In genomic region chr9:43000070-43000469, GRCm38 (mm10) we compare ENCODE assay signal across 8 mouse cellular contexts. TPM values are rescaled to one million over a fixed set of nuclear protein-coding genes. Genes with fewer than 3 reads are reported as not detected.
DNase-seq lines count a peak whose midpoint lies in the region; ATAC-seq and TF ChIP-seq lines count a peak whose summit lies in the region.
"Had no signal": no experiment of that assay in that cellular context is flagged by ENCODE, and none has a peak within 500 bp of the region (broad histone marks: within the 10 kb centered on the region; RNA-seq: fewer than 3 reads in every experiment).

No protein-coding gene starts in this region.

- DNase-seq in kidney, postnatal 0 days (ENCODE audit: low spot score): peak; percentile 95
- peak; percentile 9 to 25 for DNase-seq in B cell, adult 2 months
- DNase-seq in CH12.LX (ENCODE audit: extremely low read depth): peak; percentile 58
- peak; percentile 84 for DNase-seq in embryo, embryonic 10.5 days (ENCODE audit: low spot score)
- DNase-seq in lung, postnatal 25 days (ENCODE audit: low spot score): peak; percentile 77
- DNase-seq in thymus, adult 2 months: no peak
- DNase-seq: liver, embryonic 13.5 days had no signal

- no peak overlapping the region for H3K4me2 ChIP-seq in kidney, postnatal 0 days (ENCODE audit: low read length)
- H3K4me2 ChIP-seq in kidney, embryonic 14.5 days (replicated peaks; ENCODE audit: low read depth, low read length): no peak overlapping the region
- no peak overlapping the region for H3K4me2 ChIP-seq in CH12.LX (ENCODE audit: insufficient read depth, low read depth, poor library complexity, severe bottlenecking)
- H3K4me2 ChIP-seq: liver, embryonic 13.5 days had no signal

- ATAC-seq in kidney, postnatal 0 days (replicated peaks; ENCODE audit: low FRiP score, low read depth): no peak
- no peak for ATAC-seq in kidney, embryonic 14.5 days (ENCODE audit: low FRiP score, low TSS enrichment)

- dilution Hi-C loops in CH12.LX (cut with MboI; ENCODE audit: extremely low pct_ligation_motif_present, extremely low pct_unique_long_range_greater_than_20kb, low sequenced_read_pairs): no loop called here

- no peaks in the 10 kb centered on the region for H3K9me3 ChIP-seq in kidney, postnatal 0 days (replicated peaks; ENCODE audit: low read length)
- H3K9me3 ChIP-seq in kidney, embryonic 14.5 days (ENCODE audit: control insufficient read depth, low read length): no peaks in the 10 kb centered on the region
- H3K9me3 ChIP-seq in CH12.LX (replicated peaks; ENCODE audit: low read length): no peaks in the 10 kb centered on the region
- H3K9me3 ChIP-seq: liver, embryonic 13.5 days had no signal

- peak; percentile 82 for TF ChIP-seq RAD21 in CH12.LX (IDR thresholded peaks at IDR 0.05; ENCODE audit: low read depth, low read length)

- no peak overlapping the region for H3K27ac ChIP-seq in kidney, postnatal 0 days
- no peak overlapping the region for H3K27ac ChIP-seq in kidney, embryonic 14.5 days (ENCODE audit: low read depth, low read length)
- H3K27ac ChIP-seq in CH12.LX (ENCODE audit: insufficient read depth, low read depth): no peak overlapping the region
- no peak overlapping the region for H3K27ac ChIP-seq in thymus, adult 2 months (ENCODE audit: control insufficient read depth, insufficient read depth, low read length)
- H3K27ac ChIP-seq: liver, embryonic 13.5 days had no signal

- in situ Hi-C loops in CH12.LX (cut with MboI; ENCODE audit: low pct_ligation_motif_present, low pct_unique_long_range_greater_than_20kb, low sequenced_read_pairs): loop anchor here (5.0 kb wide), 1 partner anchor 107 kb away; the partner anchor contains the start of gene Arhgef12

- peak; percentile 76 for TF ChIP-seq CTCF in kidney, postnatal 0 days (IDR thresholded peaks at IDR 0.05; ENCODE audit: low read depth)
- peak in 1 of 2 experiments; percentile 79; a peak in 2 of 4 replicates for TF ChIP-seq CTCF in CH12.LX (conservative IDR thresholded peaks at IDR 0.05 in 1 of 2, IDR thresholded peaks at IDR 0.05 in 1 of 2; ENCODE audit: low read depth in 2 of 2, low read length in 2 of 2)
- no peak for TF ChIP-seq CTCF in thymus, adult 2 months (IDR thresholded peaks at IDR 0.05; ENCODE audit: borderline replicate concordance, control insufficient read depth, extremely low read depth, insufficient read depth, low read length, poor library complexity)

- H3K27me3 ChIP-seq in kidney, postnatal 0 days (ENCODE audit: insufficient read depth, low read length): no peaks in the 10 kb centered on the region
- H3K27me3 ChIP-seq in kidney, embryonic 14.5 days (ENCODE audit: control insufficient read depth, insufficient read depth, low read length): no peaks in the 10 kb centered on the region
- no peaks in the 10 kb centered on the region for H3K27me3 ChIP-seq in CH12.LX (replicated peaks)
- H3K27me3 ChIP-seq in thymus, adult 2 months (ENCODE audit: control insufficient read depth, insufficient read depth, low read length): no peaks in the 10 kb centered on the region
- H3K27me3 ChIP-seq: liver, embryonic 13.5 days had no signal

- H3K4me1 ChIP-seq in kidney, postnatal 0 days (replicated peaks; ENCODE audit: insufficient read depth, low read length): no peaks in the 10 kb centered on the region
- H3K4me1 ChIP-seq in kidney, embryonic 14.5 days (ENCODE audit: control insufficient read depth, insufficient read depth, low read length): no peaks in the 10 kb centered on the region
- no peaks in the 10 kb centered on the region for H3K4me1 ChIP-seq in CH12.LX (ENCODE audit: control insufficient read depth in 1 of 2, insufficient read depth in 2 of 2)
- peaks cover 2% of the 10 kb centered on the region; the same call in 1 of the 2 replicates for H3K4me1 ChIP-seq in thymus, adult 2 months (replicated peaks; ENCODE audit: control insufficient read depth, insufficient read depth, low read length)
- H3K4me1 ChIP-seq: liver, embryonic 13.5 days had no signal

- WGBS in kidney, postnatal 0 days: 86% methylated on average over 1 of the region's 1 CpGs
- 95% methylated on average over 1 of the region's 1 CpGs for WGBS in kidney, embryonic 14.5 days
- WGBS in thymus, adult 2 months: 91% methylated on average over 1 of the region's 1 CpGs

- no peak overlapping the region for H3K9ac ChIP-seq in kidney, postnatal 0 days (ENCODE audit: low read depth, low read length)
- no peak overlapping the region for H3K9ac ChIP-seq in kidney, embryonic 14.5 days (ENCODE audit: low read depth, low read length)
- H3K9ac ChIP-seq in CH12.LX (ENCODE audit: insufficient read depth, low read depth): no peak overlapping the region
- H3K9ac ChIP-seq: liver, embryonic 13.5 days had no signal

- peaks cover 73% of the 10 kb centered on the region for H3K36me3 ChIP-seq in kidney, postnatal 0 days (ENCODE audit: insufficient read depth, low read length)
- peaks cover 90% of the 10 kb centered on the region for H3K36me3 ChIP-seq in kidney, embryonic 14.5 days (ENCODE audit: control insufficient read depth, insufficient read depth, low read length)
- H3K36me3 ChIP-seq in CH12.LX (replicated peaks in 1 of 2; ENCODE audit: control insufficient read depth in 1 of 2, insufficient read depth in 1 of 2, low read length in 1 of 2): peaks cover 52 to 86% of the 10 kb centered on the region in 2 experiments
- H3K36me3 ChIP-seq in thymus, adult 2 months (ENCODE audit: control insufficient read depth, insufficient read depth, low read length): no peaks in the 10 kb centered on the region

- no peak overlapping the region for H3K4me3 ChIP-seq in kidney, postnatal 0 days (replicated peaks; ENCODE audit: low read depth, low read length)
- no peak overlapping the region for H3K4me3 ChIP-seq in kidney, embryonic 14.5 days (ENCODE audit: low read length)
- no peak overlapping the region for H3K4me3 ChIP-seq in CH12.LX (replicated peaks in 1 of 3; ENCODE audit: low read depth in 2 of 3, low read length in 2 of 3, poor library complexity in 1 of 3)
- H3K4me3 ChIP-seq in thymus, adult 2 months (ENCODE audit: control insufficient read depth, insufficient read depth, low read length): no peak overlapping the region
- H3K4me3 ChIP-seq: liver, embryonic 13.5 days had no signal

- no peaks in the 10 kb centered on the region for H3K79me2 ChIP-seq in CH12.LX (replicated peaks; ENCODE audit: control insufficient read depth, extremely low read depth, insufficient read depth, poor library complexity, severe bottlenecking)

- no peak for TF ChIP-seq EP300 in CH12.LX (IDR thresholded peaks at IDR 0.05; ENCODE audit: low read length)

- TF ChIP-seq POLR2A in CH12.LX (IDR thresholded peaks at IDR 0.05; ENCODE audit: low read depth, low read length): no peak
- no peak for TF ChIP-seq POLR2A in thymus, adult 2 months (IDR thresholded peaks at IDR 0.05; ENCODE audit: control insufficient read depth, extremely low read depth, insufficient read depth, low read length, poor library complexity)

TF ChIP-seq in CH12.LX, 34 proteins besides CTCF, POLR2A, EP300 and RAD21:
- peak; percentile 74 for TF ChIP-seq SMC3 (IDR thresholded peaks at IDR 0.05; ENCODE audit: low read depth, low read length)
- no peak for TF ChIP-seq ZC3H11A (IDR thresholded peaks at IDR 0.05; ENCODE audit: low read depth, low read length)
- TF ChIP-seq ZNF384 (IDR thresholded peaks at IDR 0.05; ENCODE audit: low read depth, low read length): peak; percentile 86
- TF ChIP-seq MYC (IDR thresholded peaks at IDR 0.05; ENCODE audit: low read depth, low read length): 0 out of 2 replicates have a peak, but pooled peaks have one; percentile 27

RNA-seq across cellular contexts. Expression of gene Grik4, which starts 55.8 kb away (rescaled TPM):
- 2.0 and 2.3 TPM in 2 replicates for polyA plus RNA-seq in kidney, postnatal 0 days (2015; fragmentation: Nextera tagmentation; extraction: Ambion mirVana)
- 1.9 and 2.0 TPM in 2 replicates for polyA plus RNA-seq in kidney, embryonic 14.5 days (2014; fragmentation: Nextera tagmentation; extraction: Ambion mirVana)
- not detected in 2 replicates for total RNA-seq in CH12.LX (2012; rRNA removed)
- not detected in 2 replicates for total RNA-seq in CH12.LX (2014; rRNA removed)
- polyA plus RNA-seq in CH12.LX (2012; ENCODE audit: insufficient read length, low read depth): not detected in 2 replicates
- 0.04 and 0.16 TPM in 2 replicates for polyA plus RNA-seq in thymus, adult 2 months (2012; rRNA removed)
